Mouse (Mus musculus) hindbrain, embryonic 14.5 days (tissue): ENCODE measurements around the gene Efr3b. TPM values are rescaled to one million over a fixed set of nuclear protein-coding genes. Genes with fewer than 3 reads are reported as not detected.

ENCODE experiments used
- ATAC-seq: fragments of 200-750 bp; cut with Nextera tagmentation; 2 replicates; pipeline ENCODE4 v1.8.0; 2017; ENCODE audit warnings: moderate number of reproducible peaks, mild to moderate bottlenecking, moderate TSS enrichment, moderate library complexity; ENCODE audit not compliant: low FRiP score
- DNase-seq: peaks from one replicate; pipeline ENCODE4 v3.0.0-alpha.2; 2015; ENCODE audit warnings: low spot score
- H3K27ac ChIP-seq: fragments of 300-500 bp; sonication (generic); 2 replicates; pipeline ENCODE4 v1.5.1; 2014; ENCODE audit warnings: mild to moderate bottlenecking, moderate library complexity
- H3K27me3 ChIP-seq: fragments of 300-500 bp; sonication (generic); 2 replicates; pipeline ENCODE4 v1.6.1; 2014; ENCODE audit warnings: mild to moderate bottlenecking, low read length, mixed read lengths; ENCODE audit not compliant: control insufficient read depth, insufficient read depth
- H3K36me3 ChIP-seq: fragments of 300-500 bp; sonication (generic); replicated peaks from 2 replicates; pipeline ENCODE4 v1.6.1; 2014; ENCODE audit not compliant: control insufficient read depth, insufficient read depth
- H3K4me1 ChIP-seq: fragments of 300-500 bp; sonication (generic); replicated peaks from 2 replicates; pipeline ENCODE4 v1.6.1; 2014; ENCODE audit warnings: antibody characterized with exemption, low read length, mixed read lengths; ENCODE audit not compliant: control insufficient read depth, insufficient read depth
- H3K4me2 ChIP-seq: fragments of 300-500 bp; sonication (generic); replicated peaks from 2 replicates; pipeline ENCODE4 v1.6.1; 2014; ENCODE audit warnings: mild to moderate bottlenecking, moderate library complexity
- H3K4me3 ChIP-seq: fragments of 300-500 bp; sonication (generic); replicated peaks from 2 replicates; pipeline ENCODE4 v1.5.1; 2014; ENCODE audit warnings: mild to moderate bottlenecking, low read length
- H3K9ac ChIP-seq: fragments of 300-500 bp; sonication (generic); 2 replicates; pipeline ENCODE4 v1.6.1; 2014
- H3K9me3 ChIP-seq: fragments of 300-500 bp; sonication (generic); 2 replicates; pipeline ENCODE4 v1.6.1; 2016; ENCODE audit warnings: low read length; ENCODE audit not compliant: control insufficient read depth
- WGBS: fragments of 180-500 bp; shearing (Covaris S2); extraction: QIAGEN DNeasy Blood & Tissue Kit; methylation state at CpG from one replicate; pipeline ENCODE4 v1.1.7; 2014; 5-methylcytosine and 5-hydroxymethylcytosine counted together
- polyA plus RNA-seq: library from polyadenylated mRNA; unstranded; fragments of >200 nt; fragmentation: Nextera tagmentation; extraction: Ambion mirVana; gene quantifications from 2 replicates; pipeline ENCODE4 v1.2.1, GENCODE M21; 2014

The Efr3b gene
- polyA plus RNA-seq, 1 experiment from 2014 or later: 35.9 TPM

- H3K27me3 ChIP-seq: no peaks in the 10 kb centered on the region
- H3K36me3 ChIP-seq: no peaks in the 10 kb centered on the region
- H3K4me1 ChIP-seq: no peaks in the 10 kb centered on the region
- no peak overlapping the region for H3K4me2 ChIP-seq
- no peak for ATAC-seq
- no peak overlapping the region for H3K27ac ChIP-seq
- 88% methylated on average over 1 of the region's 1 CpGs for WGBS
- H3K9ac ChIP-seq: no peak overlapping the region
- no peak for DNase-seq
- H3K9me3 ChIP-seq: no peaks in the 10 kb centered on the region
- H3K4me3 ChIP-seq: no peak overlapping the region
Measured at GRCm38 (mm10) chr12:4045992-4046391, 7.3 kb upstream of the Efr3b start.

- H3K36me3 ChIP-seq: no peaks in the 10 kb centered on the region
- DNase-seq: no peak
- H3K9me3 ChIP-seq: no peaks in the 10 kb centered on the region
- no peak overlapping the region for H3K27ac ChIP-seq
- H3K4me2 ChIP-seq: no peak overlapping the region
- no peak overlapping the region for H3K9ac ChIP-seq
- H3K4me3 ChIP-seq: no peak overlapping the region
- ATAC-seq: no peak
- H3K4me1 ChIP-seq: peaks cover 4% of the 10 kb centered on the region
- WGBS: 80% methylated on average over 5 of the region's 5 CpGs
- no peaks in the 10 kb centered on the region for H3K27me3 ChIP-seq
Measured at GRCm38 (mm10) chr12:4042411-4042810, 3.7 kb upstream of the Efr3b start.

GRCm38 (mm10) chr12:4039046-4039445 lies 331 bp upstream of the Efr3b start:
- peaks cover 16% of the 10 kb centered on the region for H3K4me1 ChIP-seq
- no peak for ATAC-seq
- H3K4me3 ChIP-seq: peak overlapping the region; percentile 93
- no peaks in the 10 kb centered on the region for H3K36me3 ChIP-seq
- peak overlapping the region; percentile 87; the same call in 1 of the 2 replicates for H3K27ac ChIP-seq
- 3% methylated on average over 11 of the region's 13 CpGs for WGBS
- peak overlapping the region; percentile 87 for H3K4me2 ChIP-seq
- peak overlapping the region; percentile 95 for H3K9ac ChIP-seq
- no peak for DNase-seq
- H3K9me3 ChIP-seq: no peaks in the 10 kb centered on the region
- H3K27me3 ChIP-seq: no peaks in the 10 kb centered on the region

- WGBS: 25% methylated on average over 5 of the region's 5 CpGs
- H3K9me3 ChIP-seq: no peaks in the 10 kb centered on the region
Measured at GRCm38 (mm10) chr12:4037511-4037910, 1.2 kb downstream of the Efr3b start.

GRCm38 (mm10) chr12:4036157-4036556 lies 2.6 kb downstream of the Efr3b start:
- DNase-seq (no peak), ATAC-seq (no peak)
- no peak overlapping the region for H3K27ac ChIP-seq
- H3K9me3 ChIP-seq: no peaks in the 10 kb centered on the region
- H3K4me1 ChIP-seq: peaks cover 16% of the 10 kb centered on the region
- H3K27me3 ChIP-seq: no peaks in the 10 kb centered on the region
- 86% methylated on average over 5 of the region's 5 CpGs for WGBS
- H3K36me3 ChIP-seq: no peaks in the 10 kb centered on the region
- H3K9ac ChIP-seq: no peak overlapping the region
- H3K4me2 ChIP-seq: no peak overlapping the region; the same call in 1 of the 2 replicates
- no peak overlapping the region for H3K4me3 ChIP-seq

More at GRCm38 (mm10) chr12:4037511-4037910, 1.2 kb downstream of the Efr3b start:
- Histone ChIP-seq H3K9ac (peak overlapping the region; percentile 95), H3K27me3 (no peaks in the 10 kb centered on the region), H3K27ac (peak overlapping the region; percentile 87), H3K4me3 (peak overlapping the region; percentile 93), H3K36me3 (no peaks in the 10 kb centered on the region), H3K4me2 (peak overlapping the region; percentile 87), H3K4me1 (peaks cover 16% of the 10 kb centered on the region)
- DNase-seq (no peak), ATAC-seq (peak; percentile 3; the same call in 1 of the 2 replicates)

GRCm38 (mm10) chr12:4029064-4029463 lies 9.7 kb downstream of the Efr3b start:
- Histone ChIP-seq H3K27me3 (no peaks in the 10 kb centered on the region), H3K9me3 (no peaks in the 10 kb centered on the region), H3K4me2 (no peak overlapping the region), H3K4me3 (no peak overlapping the region), H3K4me1 (0 out of 2 replicates have a peak, but pooled peaks cover 3% of the 10 kb centered on the region), H3K36me3 (no peaks in the 10 kb centered on the region), H3K27ac (no peak overlapping the region), H3K9ac (no peak overlapping the region)
- 83% methylated on average over 4 of the region's 4 CpGs for WGBS
- DNase-seq: no peak
- ATAC-seq: no peak

GRCm38 (mm10) chr12:4028516-4028915 lies 10.2 kb downstream of the Efr3b start:
- no peak overlapping the region for H3K9ac ChIP-seq
- no peak overlapping the region for H3K27ac ChIP-seq
- WGBS: 87% methylated on average over 11 of the region's 11 CpGs
- H3K9me3 ChIP-seq: no peaks in the 10 kb centered on the region
- DNase-seq (no peak), ATAC-seq (no peak)
- H3K27me3 ChIP-seq: no peaks in the 10 kb centered on the region
- H3K4me1 ChIP-seq: 0 out of 2 replicates have a peak, but pooled peaks cover 3% of the 10 kb centered on the region
- no peaks in the 10 kb centered on the region for H3K36me3 ChIP-seq
- no peak overlapping the region for H3K4me3 ChIP-seq
- H3K4me2 ChIP-seq: no peak overlapping the region

- H3K4me1 ChIP-seq: 0 out of 2 replicates have a peak, but pooled peaks cover 3% of the 10 kb centered on the region
- no peaks in the 10 kb centered on the region for H3K27me3 ChIP-seq
- DNase-seq (no peak), ATAC-seq (no peak)
- no peak overlapping the region for H3K4me2 ChIP-seq
- 69% methylated on average over 5 of the region's 5 CpGs for WGBS
- no peak overlapping the region for H3K9ac ChIP-seq
- no peaks in the 10 kb centered on the region for H3K36me3 ChIP-seq
- no peak overlapping the region for H3K4me3 ChIP-seq
- no peaks in the 10 kb centered on the region for H3K9me3 ChIP-seq
- no peak overlapping the region for H3K27ac ChIP-seq
Measured at GRCm38 (mm10) chr12:4024356-4024755, 14.4 kb downstream of the Efr3b start.

GRCm38 (mm10) chr12:4023501-4023900 lies 15.2 kb downstream of the Efr3b start:
- Histone ChIP-seq H3K4me3 (no peak overlapping the region), H3K36me3 (no peaks in the 10 kb centered on the region), H3K9me3 (no peaks in the 10 kb centered on the region), H3K4me2 (no peak overlapping the region), H3K4me1 (0 out of 2 replicates have a peak, but pooled peaks cover 3% of the 10 kb centered on the region), H3K27ac (no peak overlapping the region), H3K9ac (no peak overlapping the region), H3K27me3 (no peaks in the 10 kb centered on the region)
- DNase-seq (no peak), ATAC-seq (no peak)
- WGBS: 95% methylated on average over 14 of the region's 14 CpGs

- DNase-seq (no peak), ATAC-seq (no peak)
- H3K4me1 ChIP-seq: 0 out of 2 replicates have a peak, but pooled peaks cover 3% of the 10 kb centered on the region
- H3K36me3 ChIP-seq: no peaks in the 10 kb centered on the region
- H3K9ac ChIP-seq: no peak overlapping the region
- no peak overlapping the region for H3K4me2 ChIP-seq
- no peak overlapping the region for H3K4me3 ChIP-seq
- no peak overlapping the region for H3K27ac ChIP-seq
- whole genome bisulfite sequencing: 74% methylated on average over 7 of the region's 7 CpGs
- no peaks in the 10 kb centered on the region for H3K9me3 ChIP-seq
- H3K27me3 ChIP-seq: no peaks in the 10 kb centered on the region
Measured at GRCm38 (mm10) chr12:4022845-4023244, 15.9 kb downstream of the Efr3b start.
